Mouse (Mus musculus) C2C12 (cell line): ENCODE data around the gene Tanc2. TPM values are rescaled to one million over a fixed set of nuclear protein-coding genes. Genes with fewer than 3 reads are reported as not detected.
A peak's percentile ranks its signal among the peaks of the same experiment; 100 is the strongest.

Source experiments
- H3K27me3 ChIP-seq: one replicate; pipeline ENCODE4 v1.6.1; 2011; ENCODE audit not compliant: control insufficient read depth, insufficient read depth, insufficient read length
- H3K36me3 ChIP-seq: one replicate; pipeline ENCODE4 v1.6.1; 2011; ENCODE audit not compliant: control insufficient read depth, insufficient read depth
- H3K4me3 ChIP-seq: one replicate; pipeline ENCODE4 v1.5.1; 2011; ENCODE audit warnings: mild to moderate bottlenecking, control low read depth; ENCODE audit not compliant: poor library complexity, insufficient read depth, severe bottlenecking
- H3K79me2 ChIP-seq: one replicate; pipeline ENCODE4 v1.6.1; 2011; ENCODE audit not compliant: control insufficient read depth, insufficient read depth
- H3K79me3 ChIP-seq: one replicate; pipeline ENCODE4 v1.6.1; 2011; ENCODE audit warnings: low read depth, control low read depth
- H3ac ChIP-seq: one replicate; pipeline ENCODE3; 2011; ENCODE audit warnings: low read depth; ENCODE audit not compliant: control insufficient read depth, insufficient read length
- CEBPB ChIP-seq: IDR thresholded peaks from one replicate; pipeline ENCODE4 v1.6.1; 2011; ENCODE audit warnings: low read depth, mild to moderate bottlenecking, control low read depth, moderate library complexity
- CTCF ChIP-seq: IDR thresholded peaks from one replicate; pipeline ENCODE4 v1.5.1; 2011; ENCODE audit not compliant: control insufficient read depth, insufficient read depth, insufficient read length
- FOSL1 ChIP-seq: IDR thresholded peaks from one replicate; pipeline ENCODE4 v1.8.0; 2011; ENCODE audit warnings: mild to moderate bottlenecking, low read length; ENCODE audit not compliant: poor library complexity, insufficient read depth, severe bottlenecking
- MAX ChIP-seq: IDR thresholded peaks from one replicate; pipeline ENCODE4 v1.6.1; 2011; ENCODE audit warnings: mild to moderate bottlenecking, control low read depth
- MYOD1 ChIP-seq: IDR thresholded peaks from one replicate; pipeline ENCODE4 v1.6.1; 2011; ENCODE audit warnings: low read depth; ENCODE audit not compliant: control insufficient read depth, insufficient read length
- MYOG ChIP-seq: IDR thresholded peaks from one replicate; pipeline ENCODE4 v1.6.1; 2011; ENCODE audit not compliant: control insufficient read depth, insufficient read length; ENCODE audit errors: extremely low read depth
- USF1 ChIP-seq: IDR thresholded peaks from one replicate; pipeline ENCODE4 v1.6.1; 2011; ENCODE audit warnings: low read depth, mild to moderate bottlenecking, control low read depth, moderate library complexity
- polyA plus RNA-seq: library from polyadenylated mRNA; unstranded; fragments of >200 nt; fragmentation: generic; extraction: Trizol; gene quantifications from one replicate; pipeline ENCODE4 v1.2.1, GENCODE M21; 2012; ENCODE audit warnings: missing spikeins

Tanc2 gene
- polyA plus RNA-seq, 1 experiment = 5.8 TPM

DNA sequence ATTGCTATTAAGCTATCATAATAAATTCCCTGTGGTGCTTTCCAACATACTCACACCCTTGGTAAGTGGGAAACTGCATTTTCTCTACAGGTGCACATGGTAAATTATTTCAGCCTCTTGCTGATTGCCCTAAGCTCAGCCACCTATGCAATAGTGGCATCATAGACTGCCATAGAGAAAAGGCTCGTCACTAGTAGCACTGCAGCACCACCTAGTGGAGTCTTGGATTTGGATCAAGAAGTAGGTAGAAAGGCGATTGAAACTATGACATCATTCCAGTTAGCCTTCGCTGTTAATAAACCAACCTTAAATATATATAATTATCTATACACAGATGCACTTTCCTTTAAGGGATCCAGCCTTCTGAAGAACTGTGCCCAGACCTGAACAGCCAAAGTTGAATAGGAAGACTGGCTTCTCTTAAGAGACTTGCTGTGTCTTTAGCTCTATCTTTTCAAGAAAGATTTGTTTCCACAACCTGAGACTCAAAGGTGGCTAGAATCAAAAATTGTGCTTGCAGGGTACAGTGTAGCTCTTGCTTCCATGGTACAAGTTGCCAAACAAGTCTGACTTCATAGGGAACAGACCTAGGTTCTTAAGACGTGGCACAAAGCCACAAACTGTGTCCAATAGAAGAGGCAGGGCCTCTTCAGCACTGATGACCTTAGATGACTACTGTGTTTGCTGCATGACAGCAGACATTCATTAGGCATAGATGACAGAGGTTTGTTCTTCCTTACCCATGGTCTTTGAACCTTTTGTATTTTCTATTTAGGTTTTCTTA is 322.0 kb downstream of the Tanc2 start:
- H3K27me3 ChIP-seq = no peaks in the 10 kb centered on the region
- H3K79me2 ChIP-seq = no peaks in the 10 kb centered on the region
- H3K79me3 ChIP-seq = no peaks in the 10 kb centered on the region
- H3K4me3 ChIP-seq = no peak overlapping the region
- no peak overlapping the region for H3ac ChIP-seq
- no peaks in the 10 kb centered on the region for H3K36me3 ChIP-seq
- TF ChIP-seq MYOG = no peak
- no peak for TF ChIP-seq MYOD1
- peak; percentile 8 for TF ChIP-seq CEBPB
- TF ChIP-seq CTCF = peak; percentile 19
- no peak for TF ChIP-seq MAX
- TF ChIP-seq FOSL1 = no peak
- no peak for TF ChIP-seq USF1

GRCm38 (mm10) chr11:105913580-105913979 is 323.8 kb downstream of the Tanc2 start:
- Histone ChIP-seq H3K36me3 (no peaks in the 10 kb centered on the region), H3K79me2 (no peaks in the 10 kb centered on the region), H3K27me3 (no peaks in the 10 kb centered on the region), H3K79me3 (no peaks in the 10 kb centered on the region), H3ac (no peak overlapping the region), H3K4me3 (no peak overlapping the region)
- TF ChIP-seq MYOD1 = no peak
- TF ChIP-seq CTCF = no peak
- TF ChIP-seq MAX = no peak
- no peak for TF ChIP-seq CEBPB
- no peak for TF ChIP-seq USF1

- H3K36me3 ChIP-seq = no peaks in the 10 kb centered on the region
- no peak overlapping the region for H3K4me3 ChIP-seq
- no peaks in the 10 kb centered on the region for H3K79me2 ChIP-seq
- no peak overlapping the region for H3ac ChIP-seq
- H3K27me3 ChIP-seq = no peaks in the 10 kb centered on the region
- TF ChIP-seq CEBPB (no peak), MYOD1 (no peak), FOSL1 (no peak), MYOG (no peak), CTCF (no peak), MAX (no peak), USF1 (no peak)
- H3K79me3 ChIP-seq = no peaks in the 10 kb centered on the region
Measured at GRCm38 (mm10) chr11:105920098-105920785, 330.5 kb downstream of the Tanc2 start.

DNA sequence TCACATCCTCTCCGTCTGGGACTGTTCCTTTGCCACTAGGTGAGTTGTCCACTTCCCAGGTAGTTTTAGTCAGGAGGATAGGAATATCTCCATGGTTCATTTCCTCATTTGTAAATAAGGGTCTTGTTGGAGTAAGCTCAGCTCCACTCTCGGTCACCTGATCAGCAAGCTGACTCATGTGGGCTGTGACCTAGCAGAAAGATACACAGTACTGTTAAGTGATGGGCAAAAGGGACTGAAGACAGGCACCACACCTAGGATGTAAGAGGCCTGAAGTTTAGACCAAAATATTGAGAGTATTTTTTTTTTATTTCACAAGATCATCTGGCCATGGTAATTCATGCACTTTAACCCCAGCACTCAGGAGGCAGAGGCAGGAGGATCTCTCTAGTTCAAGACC is 331.1 kb downstream of the Tanc2 start:
- Histone ChIP-seq H3K36me3 (no peaks in the 10 kb centered on the region), H3ac (no peak overlapping the region), H3K79me2 (no peaks in the 10 kb centered on the region), H3K4me3 (no peak overlapping the region), H3K79me3 (no peaks in the 10 kb centered on the region), H3K27me3 (no peaks in the 10 kb centered on the region)
- no peak for TF ChIP-seq MYOG
- no peak for TF ChIP-seq CTCF
- no peak for TF ChIP-seq USF1
- no peak for TF ChIP-seq MAX
- TF ChIP-seq MYOD1 = no peak
- TF ChIP-seq CEBPB = no peak
- TF ChIP-seq FOSL1 = no peak

- Histone ChIP-seq H3K79me2 (no peaks in the 10 kb centered on the region), H3K27me3 (no peaks in the 10 kb centered on the region), H3ac (no peak overlapping the region), H3K4me3 (no peak overlapping the region), H3K36me3 (no peaks in the 10 kb centered on the region), H3K79me3 (no peaks in the 10 kb centered on the region)
- TF ChIP-seq USF1 = no peak
- no peak for TF ChIP-seq MYOG
- no peak for TF ChIP-seq FOSL1
- TF ChIP-seq CTCF = no peak
- TF ChIP-seq MAX = no peak
- no peak for TF ChIP-seq CEBPB
- TF ChIP-seq MYOD1 = no peak
Measured at GRCm38 (mm10) chr11:105921275-105921674, 331.5 kb downstream of the Tanc2 start.
